Mouse (Mus musculus): Measurements from ENCODE around the gene Ddx49. TPM values are rescaled to one million over a fixed set of nuclear protein-coding genes. Genes with fewer than 3 reads are reported as not detected.
A peak's percentile ranks its signal among the peaks of the same experiment; 100 is the strongest.

Ddx49 gene
- polyA plus RNA-seq, 1 experiment from 2014 or later = 49.7 TPM

DNA sequence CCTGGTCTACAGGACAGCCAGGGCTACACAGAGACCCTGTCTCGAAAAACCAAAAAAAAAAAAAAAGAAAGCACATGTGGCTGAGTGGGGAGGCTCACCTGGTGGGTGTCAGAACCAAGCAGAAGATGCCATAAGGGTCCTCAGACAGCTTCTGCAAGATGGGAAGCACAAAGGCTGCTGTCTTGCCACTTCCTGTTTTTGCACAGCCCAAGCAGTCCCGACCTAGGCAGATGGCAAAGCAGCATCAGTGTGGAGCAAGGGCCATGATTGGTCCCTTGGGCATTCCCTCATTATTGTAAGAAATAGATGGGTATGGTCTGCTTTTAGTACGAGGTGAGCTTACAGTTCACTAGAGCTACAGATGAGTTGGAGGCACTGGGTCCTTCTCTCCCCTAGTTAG, 1.4 kb downstream of the Ddx49 start:
- Histone ChIP-seq H3K9ac (ENCODE audit: low read length) (no peak overlapping the region), H3K9me3 (ENCODE audit: control insufficient read depth, low read length) (no peaks in the 10 kb centered on the region), H3K27me3 (ENCODE audit: control insufficient read depth, insufficient read depth, low read length) (no peaks in the 10 kb centered on the region), H3K4me2 (no peak overlapping the region), H3K4me3 (ENCODE audit: low read depth, low read length) (no peak overlapping the region), H3K27ac (ENCODE audit: low read depth, low read length) (no peak overlapping the region), H3K4me1 (ENCODE audit: control insufficient read depth, insufficient read depth, low read length) (peaks cover 15% of the 10 kb centered on the region), H3K36me3 (ENCODE audit: control insufficient read depth, insufficient read depth, low read length) (peaks cover 13% of the 10 kb centered on the region)
- 90% methylated on average over 3 of the region's 3 CpGs for WGBS
- no peak for ATAC-seq (ENCODE audit: low FRiP score)
- no peak for DNase-seq (ENCODE audit: low spot score, missing footprints)

DNA sequence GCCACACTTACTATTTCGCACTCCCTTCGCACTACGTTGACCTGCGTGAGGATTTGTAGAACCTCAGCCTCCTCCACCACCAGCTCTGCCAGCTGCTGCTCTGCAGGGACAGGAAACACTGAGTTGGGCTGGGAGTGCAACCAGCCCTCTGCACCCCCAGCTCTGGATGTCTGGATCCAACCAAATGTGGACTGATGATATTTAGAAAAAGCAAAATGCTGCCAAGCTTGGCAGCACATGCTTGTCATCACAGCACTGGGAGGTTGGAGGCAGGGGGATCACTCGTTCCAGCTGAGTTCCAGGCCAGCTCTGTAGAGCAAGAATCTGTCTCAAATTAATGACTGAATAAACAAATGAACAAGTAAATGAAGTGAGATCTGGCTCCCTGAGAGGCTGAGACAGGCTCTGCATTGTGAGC, 8.3 kb downstream of the Ddx49 start:
- 79% methylated on average over 5 of the region's 5 CpGs for WGBS
- H3K4me1 ChIP-seq (ENCODE audit: control insufficient read depth, insufficient read depth, low read length) = no peaks in the 10 kb centered on the region
- H3K36me3 ChIP-seq (ENCODE audit: control insufficient read depth, insufficient read depth, low read length) = peaks cover 44% of the 10 kb centered on the region
- H3K27me3 ChIP-seq (ENCODE audit: control insufficient read depth, insufficient read depth, low read length) = no peaks in the 10 kb centered on the region
- H3K9me3 ChIP-seq (ENCODE audit: control insufficient read depth, low read length) = no peaks in the 10 kb centered on the region
- DNase-seq (ENCODE audit: low spot score, missing footprints) (no peak), ATAC-seq (ENCODE audit: low FRiP score) (no peak)
- no peak overlapping the region for H3K4me2 ChIP-seq
- H3K27ac ChIP-seq (ENCODE audit: low read depth, low read length) = no peak overlapping the region
- no peak overlapping the region for H3K9ac ChIP-seq (ENCODE audit: low read length)
- no peak overlapping the region for H3K4me3 ChIP-seq (ENCODE audit: low read depth, low read length)

DNA sequence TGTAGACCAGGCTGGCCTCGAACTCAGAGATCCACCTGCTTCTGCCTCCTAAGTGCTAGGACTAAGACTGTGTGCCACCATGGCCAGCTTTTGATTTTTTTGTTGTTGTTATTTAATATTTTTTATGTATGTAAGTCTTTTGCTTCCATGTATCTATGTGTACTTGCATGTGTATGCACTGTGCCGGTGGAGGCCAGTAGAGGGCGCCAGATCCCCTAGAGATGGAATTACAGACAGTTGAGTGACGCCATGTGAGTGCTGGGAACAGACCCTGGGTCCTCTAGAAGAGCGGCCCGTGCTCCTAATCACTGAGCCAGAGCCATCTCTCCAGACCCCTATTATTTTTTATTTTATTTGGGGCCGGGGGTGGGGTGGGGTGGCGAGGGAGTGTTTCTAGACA, 15.6 kb downstream of the Ddx49 start:
- H3K4me2 ChIP-seq = no peak overlapping the region
- ATAC-seq (ENCODE audit: low FRiP score) (no peak), DNase-seq (ENCODE audit: low spot score, missing footprints) (no peak)
- peaks cover 13% of the 10 kb centered on the region for H3K4me1 ChIP-seq (ENCODE audit: control insufficient read depth, insufficient read depth, low read length)
- no peak overlapping the region for H3K9ac ChIP-seq (ENCODE audit: low read length)
- H3K9me3 ChIP-seq (ENCODE audit: control insufficient read depth, low read length) = peaks cover 9% of the 10 kb centered on the region
- H3K4me3 ChIP-seq (ENCODE audit: low read depth, low read length) = no peak overlapping the region
- 87% methylated on average over 8 of the region's 8 CpGs for WGBS
- no peak overlapping the region for H3K27ac ChIP-seq (ENCODE audit: low read depth, low read length)
- H3K36me3 ChIP-seq (ENCODE audit: control insufficient read depth, insufficient read depth, low read length) = peaks cover 49% of the 10 kb centered on the region
- H3K27me3 ChIP-seq (ENCODE audit: control insufficient read depth, insufficient read depth, low read length) = no peaks in the 10 kb centered on the region

DNA sequence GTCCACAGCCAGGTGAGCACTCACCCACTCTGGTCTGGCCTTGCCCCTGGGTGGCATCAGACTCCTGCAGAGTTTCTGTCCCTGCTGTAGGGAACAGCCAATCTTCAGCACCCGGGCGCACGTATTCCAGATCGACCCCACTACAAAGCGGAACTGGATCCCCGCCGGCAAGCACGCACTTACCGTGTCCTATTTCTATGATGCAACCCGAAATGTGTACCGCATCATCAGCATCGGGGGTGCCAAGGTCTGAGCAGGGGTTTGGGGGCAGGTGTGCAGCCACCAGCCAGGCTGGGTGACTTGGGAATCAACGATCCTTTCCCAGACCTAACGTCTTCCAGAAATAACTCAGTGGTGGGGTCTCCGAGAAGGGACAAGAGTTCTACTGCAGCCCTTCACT, 17.0 kb downstream of the Ddx49 start:
- Histone ChIP-seq H3K36me3 (ENCODE audit: control insufficient read depth, insufficient read depth, low read length) (peaks cover 35% of the 10 kb centered on the region), H3K4me3 (ENCODE audit: low read depth, low read length) (no peak overlapping the region), H3K27me3 (ENCODE audit: control insufficient read depth, insufficient read depth, low read length) (no peaks in the 10 kb centered on the region), H3K9ac (ENCODE audit: low read length) (no peak overlapping the region), H3K27ac (ENCODE audit: low read depth, low read length) (no peak overlapping the region), H3K4me2 (no peak overlapping the region), H3K9me3 (ENCODE audit: control insufficient read depth, low read length) (peaks cover 9% of the 10 kb centered on the region), H3K4me1 (ENCODE audit: control insufficient read depth, insufficient read depth, low read length) (peaks cover 13% of the 10 kb centered on the region)
- DNase-seq (ENCODE audit: low spot score, missing footprints) (no peak), ATAC-seq (ENCODE audit: low FRiP score) (no peak)
- WGBS = 96% methylated on average over 15 of the region's 15 CpGs

DNA sequence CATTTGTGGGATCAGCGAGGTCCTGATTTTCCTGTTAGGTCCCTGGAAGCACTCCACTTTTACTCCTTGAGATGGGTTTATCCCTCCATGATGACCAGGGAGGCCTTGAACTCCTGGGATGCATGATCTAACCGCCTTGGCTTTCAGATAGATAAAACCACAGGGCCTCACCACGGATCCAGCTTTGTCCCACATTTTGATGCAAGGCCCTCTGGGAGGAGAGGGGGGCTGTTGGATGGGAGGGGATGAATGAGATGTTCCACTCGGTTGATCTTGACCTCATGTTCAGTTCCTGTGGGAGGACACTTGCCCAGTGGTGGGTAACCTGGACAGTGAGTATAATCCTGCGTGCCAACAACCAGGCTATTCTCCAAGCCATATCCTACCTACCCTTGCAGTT, 17.9 kb downstream of the Ddx49 start:
- H3K9ac ChIP-seq (ENCODE audit: low read length) = no peak overlapping the region
- H3K9me3 ChIP-seq (ENCODE audit: control insufficient read depth, low read length) = peaks cover 9% of the 10 kb centered on the region
- DNase-seq (ENCODE audit: low spot score, missing footprints) (no peak), ATAC-seq (ENCODE audit: low FRiP score) (no peak)
- 0 out of 2 replicates have a peak overlapping the region, but pooled peaks have one; percentile 2 for H3K4me3 ChIP-seq (ENCODE audit: low read depth, low read length)
- no peak overlapping the region for H3K27ac ChIP-seq (ENCODE audit: low read depth, low read length)
- peaks cover 13% of the 10 kb centered on the region for H3K4me1 ChIP-seq (ENCODE audit: control insufficient read depth, insufficient read depth, low read length)
- peaks cover 29% of the 10 kb centered on the region for H3K36me3 ChIP-seq (ENCODE audit: control insufficient read depth, insufficient read depth, low read length)
- H3K27me3 ChIP-seq (ENCODE audit: control insufficient read depth, insufficient read depth, low read length) = no peaks in the 10 kb centered on the region; the same call in 1 of the 2 replicates
- 69% methylated on average over 5 of the region's 5 CpGs for WGBS
- peak overlapping the region; percentile 21 for H3K4me2 ChIP-seq

DNA sequence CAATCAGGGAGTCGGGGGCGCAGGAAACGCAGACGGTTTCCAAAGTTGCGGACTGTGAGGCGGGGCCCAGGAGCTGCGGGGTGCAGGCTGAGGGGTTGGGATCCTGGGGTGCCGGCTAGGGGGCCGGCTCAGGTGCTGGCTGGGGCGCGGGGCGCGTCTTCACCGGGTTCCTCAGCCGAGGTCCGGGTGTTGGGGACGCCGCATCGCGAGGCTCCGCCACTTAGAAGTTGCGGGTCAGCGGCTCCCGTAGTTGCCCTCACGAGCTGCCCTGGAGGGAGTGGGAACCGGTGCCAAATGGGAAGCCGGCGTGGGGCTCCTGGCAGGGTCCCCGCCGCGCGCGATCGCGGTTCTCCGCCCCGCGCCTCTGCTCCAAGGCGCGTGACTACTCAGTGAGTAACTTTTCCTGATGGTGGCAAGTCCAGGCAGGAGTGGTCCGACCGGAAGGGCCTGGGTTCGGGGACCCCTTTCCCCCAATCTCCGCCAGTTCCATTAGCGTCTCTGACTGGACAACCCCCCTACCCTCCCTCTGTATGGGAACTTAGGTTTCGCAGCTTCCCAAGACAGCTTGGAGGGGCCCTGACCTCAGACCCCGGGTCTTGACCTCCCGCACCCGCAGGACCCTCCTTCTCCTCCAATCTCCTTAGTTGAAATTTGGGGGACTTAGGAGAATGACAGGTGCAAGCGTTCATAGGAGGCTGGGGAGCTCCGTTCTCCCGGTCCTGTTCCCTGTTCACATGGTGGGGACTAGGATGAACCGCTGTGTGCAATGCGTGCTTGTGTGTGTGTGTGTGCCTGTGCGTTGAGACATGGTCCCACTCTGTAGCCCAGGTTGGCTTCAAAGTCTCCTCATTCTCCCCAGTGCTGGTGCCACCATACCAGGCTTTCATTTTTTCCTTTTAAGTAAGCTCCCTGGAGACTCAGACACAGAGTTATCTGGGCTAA, 18.9 kb downstream of the Ddx49 start:
- H3K4me3 ChIP-seq (ENCODE audit: low read depth, low read length) = peak overlapping the region; percentile 94
- H3K36me3 ChIP-seq (ENCODE audit: control insufficient read depth, insufficient read depth, low read length) = peaks cover 27% of the 10 kb centered on the region
- peak overlapping the region; percentile 99 for H3K9ac ChIP-seq (ENCODE audit: low read length)
- peak overlapping the region; percentile 68 for H3K27ac ChIP-seq (ENCODE audit: low read depth, low read length)
- DNase-seq (ENCODE audit: low spot score, missing footprints) (peak; percentile 90), ATAC-seq (ENCODE audit: low FRiP score) (no peak; the same call in 1 of the 2 replicates)
- peak overlapping the region; percentile 87 for H3K4me2 ChIP-seq
- no peaks in the 10 kb centered on the region; the same call in 1 of the 2 replicates for H3K27me3 ChIP-seq (ENCODE audit: control insufficient read depth, insufficient read depth, low read length)
- H3K9me3 ChIP-seq (ENCODE audit: control insufficient read depth, low read length) = peaks cover 9% of the 10 kb centered on the region
- WGBS = 1% methylated on average over 47 of the region's 55 CpGs
- peaks cover 13% of the 10 kb centered on the region for H3K4me1 ChIP-seq (ENCODE audit: control insufficient read depth, insufficient read depth, low read length)

DNA sequence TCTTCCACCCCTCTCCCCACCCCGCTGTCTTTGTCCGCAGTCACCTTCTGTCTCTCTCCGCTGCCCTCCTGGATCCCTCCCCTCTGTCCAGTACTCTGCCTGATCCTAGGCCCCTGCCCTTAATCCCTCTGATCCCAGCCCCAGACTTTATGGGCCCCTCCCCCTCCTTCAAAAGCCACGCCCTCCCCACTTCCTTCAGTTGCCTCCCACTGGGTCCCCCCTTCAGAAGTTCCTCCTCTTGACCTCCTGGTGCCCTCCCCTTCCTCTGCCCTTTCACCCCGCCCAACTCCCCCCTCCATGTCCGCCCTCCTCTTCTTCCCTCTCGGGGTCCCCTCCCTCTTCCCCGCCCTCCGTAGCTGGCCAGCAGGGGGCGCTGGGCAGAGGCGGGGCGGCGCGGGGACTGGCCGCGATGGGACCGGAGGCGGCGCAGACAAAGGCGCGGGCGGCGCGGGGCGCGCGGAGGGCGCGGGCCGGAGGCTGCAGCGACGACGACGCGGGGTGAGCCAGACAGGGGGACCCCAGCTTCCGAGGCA, 19.6 kb downstream of the Ddx49 start, which contains the start of gene Homer3:
Homer3 (plus strand) TSS at position 225 of the 533 bp plus-strand sequence.
- ATAC-seq (ENCODE audit: low FRiP score) (peak; percentile 94), DNase-seq (ENCODE audit: low spot score, missing footprints) (peak; percentile 100)
- under 1% methylated on average over 36 of the region's 36 CpGs for WGBS
- peak within 1 kb of the TSS; percentile 99 for H3K9ac ChIP-seq (ENCODE audit: low read length)
- H3K4me1 ChIP-seq (ENCODE audit: control insufficient read depth, insufficient read depth, low read length) = peaks cover 13% of the 10 kb centered on the region
- H3K27ac ChIP-seq (ENCODE audit: low read depth, low read length) = peak within 1 kb of the TSS; percentile 68
- no peaks in the 10 kb centered on the region; the same call in 1 of the 2 replicates for H3K27me3 ChIP-seq (ENCODE audit: control insufficient read depth, insufficient read depth, low read length)
- peaks cover 9% of the 10 kb centered on the region for H3K9me3 ChIP-seq (ENCODE audit: control insufficient read depth, low read length)
- H3K36me3 ChIP-seq (ENCODE audit: control insufficient read depth, insufficient read depth, low read length) = peaks cover 24% of the 10 kb centered on the region
- H3K4me3 ChIP-seq (ENCODE audit: low read depth, low read length) = peak within 1 kb of the TSS; percentile 94
- peak within 1 kb of the TSS; percentile 87 for H3K4me2 ChIP-seq

DNA sequence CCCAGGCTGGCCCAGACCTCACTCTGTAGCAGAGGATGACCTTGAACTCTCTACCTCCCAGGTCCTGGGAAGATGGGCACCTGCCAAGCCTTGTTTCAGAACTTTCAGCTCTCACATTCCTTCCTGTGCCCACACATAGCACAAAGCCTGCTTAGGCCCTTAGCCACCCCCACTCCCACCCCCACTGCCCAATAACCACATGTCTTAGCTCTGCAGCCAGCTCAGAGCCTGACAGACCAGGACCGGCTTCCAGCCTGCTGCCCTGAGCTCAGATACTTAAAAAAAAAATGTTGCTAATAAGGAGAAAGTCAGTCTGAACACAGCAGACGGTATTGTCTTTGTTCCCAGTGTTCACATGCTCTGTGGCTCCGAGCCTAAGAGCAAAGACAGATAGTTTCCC, 21.3 kb downstream of the Ddx49 start:
- H3K4me3 ChIP-seq (ENCODE audit: low read depth, low read length) = no peak overlapping the region
- ATAC-seq (ENCODE audit: low FRiP score) (no peak), DNase-seq (ENCODE audit: low spot score, missing footprints) (no peak)
- no peak overlapping the region for H3K27ac ChIP-seq (ENCODE audit: low read depth, low read length)
- no peaks in the 10 kb centered on the region for H3K9me3 ChIP-seq (ENCODE audit: control insufficient read depth, low read length)
- no peak overlapping the region for H3K9ac ChIP-seq (ENCODE audit: low read length)
- H3K4me2 ChIP-seq = no peak overlapping the region
- H3K27me3 ChIP-seq (ENCODE audit: control insufficient read depth, insufficient read depth, low read length) = no peaks in the 10 kb centered on the region; the same call in 1 of the 2 replicates
- H3K4me1 ChIP-seq (ENCODE audit: control insufficient read depth, insufficient read depth, low read length) = peaks cover 13% of the 10 kb centered on the region
- peaks cover 10% of the 10 kb centered on the region for H3K36me3 ChIP-seq (ENCODE audit: control insufficient read depth, insufficient read depth, low read length)
- 43% methylated on average over 3 of the region's 3 CpGs for WGBS

DNA sequence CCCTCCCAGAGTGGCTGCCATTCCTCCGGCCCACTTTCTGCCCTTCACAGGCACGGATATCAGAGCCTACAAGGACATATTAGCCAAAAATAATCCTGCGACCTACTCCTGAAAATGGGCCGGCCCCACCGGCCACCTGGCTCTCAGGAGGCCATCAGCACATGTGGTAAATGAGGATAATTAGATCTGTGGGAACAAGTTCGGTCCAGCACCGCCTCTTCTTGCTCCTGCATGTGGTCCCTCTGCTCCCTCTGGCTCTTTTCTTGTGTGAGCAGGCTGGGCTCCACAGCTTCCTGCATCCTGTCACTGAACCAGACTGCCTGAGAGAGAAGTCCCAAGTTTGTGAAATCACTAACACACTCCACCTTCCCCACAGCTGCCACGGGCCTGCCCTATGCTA, 23.0 kb downstream of the Ddx49 start:
- 74% methylated on average over 8 of the region's 8 CpGs for WGBS
- Histone ChIP-seq H3K36me3 (ENCODE audit: control insufficient read depth, insufficient read depth, low read length) (no peaks in the 10 kb centered on the region), H3K4me2 (no peak overlapping the region), H3K9me3 (ENCODE audit: control insufficient read depth, low read length) (no peaks in the 10 kb centered on the region), H3K9ac (ENCODE audit: low read length) (no peak overlapping the region), H3K27me3 (ENCODE audit: control insufficient read depth, insufficient read depth, low read length) (no peaks in the 10 kb centered on the region; the same call in 1 of the 2 replicates), H3K4me1 (ENCODE audit: control insufficient read depth, insufficient read depth, low read length) (peaks cover 9% of the 10 kb centered on the region), H3K4me3 (ENCODE audit: low read depth, low read length) (no peak overlapping the region), H3K27ac (ENCODE audit: low read depth, low read length) (no peak overlapping the region)
- no peak for ATAC-seq (ENCODE audit: low FRiP score)
- no peak for DNase-seq (ENCODE audit: low spot score, missing footprints)
